Mouse (Mus musculus) liver, embryonic 16.5 days (tissue): Measurements from ENCODE around the gene Apoa2. TPM values are rescaled to one million over a fixed set of nuclear protein-coding genes. Genes with fewer than 3 reads are reported as not detected.

Source experiments
- ATAC-seq: fragments of 200-750 bp; cut with Nextera tagmentation; 2 replicates; pipeline ENCODE4 v1.8.0; 2017; ENCODE audit warnings: low read depth, mild to moderate bottlenecking, moderate number of reproducible peaks, moderate library complexity
- H3K27ac ChIP-seq: fragments of 300-500 bp; sonication (generic); 2 replicates; pipeline ENCODE4 v1.5.1; 2014; ENCODE audit warnings: mild to moderate bottlenecking, low read length
- H3K27me3 ChIP-seq: fragments of 300-500 bp; sonication (generic); 2 replicates; pipeline ENCODE4 v1.6.1; 2014; ENCODE audit warnings: low read depth, low read length, mixed read lengths; ENCODE audit not compliant: control insufficient read depth, insufficient read depth
- H3K36me3 ChIP-seq: fragments of 300-500 bp; sonication (generic); 2 replicates; pipeline ENCODE4 v1.6.1; 2014; ENCODE audit warnings: mild to moderate bottlenecking; ENCODE audit not compliant: control insufficient read depth, insufficient read depth
- H3K4me1 ChIP-seq: fragments of 300-500 bp; sonication (generic); 2 replicates; pipeline ENCODE4 v1.6.1; 2014; ENCODE audit warnings: low read depth, low read length, mixed read lengths; ENCODE audit not compliant: control insufficient read depth
- H3K4me2 ChIP-seq: fragments of 300-500 bp; sonication (generic); 2 replicates; pipeline ENCODE4 v1.6.1; 2014; ENCODE audit warnings: low read depth, low read length, mixed read lengths
- H3K4me3 ChIP-seq: fragments of 300-500 bp; sonication (generic); 2 replicates; pipeline ENCODE4 v1.5.1; 2014; ENCODE audit warnings: low read depth, mild to moderate bottlenecking, low read length
- H3K9ac ChIP-seq: fragments of 300-500 bp; sonication (generic); 2 replicates; pipeline ENCODE4 v1.6.1; 2014; ENCODE audit warnings: low read depth, low read length
- H3K9me3 ChIP-seq: fragments of 300-500 bp; sonication (generic); replicated peaks from 2 replicates; pipeline ENCODE4 v1.6.1; 2016; ENCODE audit warnings: low read length; ENCODE audit not compliant: control insufficient read depth
- WGBS: fragments of 180-500 bp; shearing (Covaris S2); extraction: QIAGEN DNeasy Blood & Tissue Kit; methylation state at CpG from one replicate; pipeline ENCODE4 v1.1.7; 2014; ENCODE audit not compliant: insufficient replicate concordance; 5-methylcytosine and 5-hydroxymethylcytosine counted together
- polyA plus RNA-seq: library from polyadenylated mRNA; unstranded; fragments of >200 nt; fragmentation: Nextera tagmentation; extraction: Ambion mirVana; gene quantifications from 2 replicates; pipeline ENCODE4 v1.2.1, GENCODE M21; 2015

Gene Apoa2
- polyA plus RNA-seq: 8,709 and 8,864 TPM in 2 replicates

DNA sequence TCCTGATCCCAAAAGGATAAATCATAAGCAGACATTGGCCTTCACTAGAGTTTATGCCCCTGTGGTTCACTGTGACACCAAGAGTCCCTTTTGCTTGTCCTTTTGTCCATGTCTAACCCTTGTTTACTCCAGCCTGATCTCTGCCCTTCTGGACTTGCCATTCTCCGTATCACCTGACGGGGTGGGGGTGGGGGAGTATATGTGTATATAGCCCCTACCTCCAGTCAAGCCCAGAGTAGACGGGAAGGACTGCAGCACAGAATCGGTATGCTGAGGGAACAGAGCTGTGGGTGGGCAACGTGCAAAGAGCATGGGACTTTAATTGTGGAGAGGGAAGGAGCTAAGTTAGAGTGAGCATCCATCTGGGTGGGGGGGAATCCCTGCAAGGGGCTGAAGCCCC lies at the start of gene Apoa2:
TSS of gene Apoa2 (plus strand) at position 198 of the 400 bp plus-strand sequence.
- Histone ChIP-seq H3K4me1 (peaks cover 19% of the 10 kb centered on the region), H3K4me3 (peak within 1 kb of the TSS; percentile 51), H3K36me3 (no peaks in the 10 kb centered on the region), H3K9ac (peak within 1 kb of the TSS; percentile 32), H3K27ac (peak within 1 kb of the TSS; percentile 79), H3K4me2 (peak within 1 kb of the TSS; percentile 38; the same call in 1 of the 2 replicates), H3K27me3 (no peaks in the 10 kb centered on the region), H3K9me3 (no peaks in the 10 kb centered on the region)
- WGBS: 69% methylated on average over 5 of the region's 5 CpGs
- ATAC-seq: peak; percentile 24

- H3K27me3 ChIP-seq: no peaks in the 10 kb centered on the region
- H3K27ac ChIP-seq: no peak overlapping the region
- no peak overlapping the region for H3K4me2 ChIP-seq
- H3K4me1 ChIP-seq: no peaks in the 10 kb centered on the region
- H3K36me3 ChIP-seq: no peaks in the 10 kb centered on the region
- ATAC-seq: no peak
- no peaks in the 10 kb centered on the region for H3K9me3 ChIP-seq
- H3K4me3 ChIP-seq: no peak overlapping the region
- H3K9ac ChIP-seq: no peak overlapping the region
- whole genome bisulfite sequencing: 66% methylated on average over 5 of the region's 5 CpGs
Measured at GRCm38 (mm10) chr1:171179487-171180171, 45.2 kb upstream of the Apoa2 start.

DNA sequence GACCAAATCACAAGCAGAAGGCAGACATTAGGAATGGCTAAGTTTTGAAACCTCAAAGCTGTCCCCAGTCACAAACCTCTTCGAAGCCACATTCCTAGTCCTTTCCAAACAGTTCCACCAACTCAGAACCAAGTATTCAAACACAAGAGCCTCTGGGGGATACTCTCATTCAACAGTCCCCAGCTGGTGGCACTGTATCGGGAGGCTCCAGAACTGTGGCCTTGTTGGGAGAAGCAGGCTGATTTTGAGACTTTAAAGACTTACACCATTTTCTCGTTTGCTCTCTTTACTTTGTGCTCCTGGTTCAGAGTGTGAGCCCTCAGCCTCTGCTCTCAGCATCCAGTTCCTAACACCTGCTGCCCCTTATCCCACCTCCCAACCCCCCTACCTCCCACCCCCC lies 41.8 kb upstream of the Apoa2 start:
- ATAC-seq: no peak
- H3K27me3 ChIP-seq: no peaks in the 10 kb centered on the region

DNA sequence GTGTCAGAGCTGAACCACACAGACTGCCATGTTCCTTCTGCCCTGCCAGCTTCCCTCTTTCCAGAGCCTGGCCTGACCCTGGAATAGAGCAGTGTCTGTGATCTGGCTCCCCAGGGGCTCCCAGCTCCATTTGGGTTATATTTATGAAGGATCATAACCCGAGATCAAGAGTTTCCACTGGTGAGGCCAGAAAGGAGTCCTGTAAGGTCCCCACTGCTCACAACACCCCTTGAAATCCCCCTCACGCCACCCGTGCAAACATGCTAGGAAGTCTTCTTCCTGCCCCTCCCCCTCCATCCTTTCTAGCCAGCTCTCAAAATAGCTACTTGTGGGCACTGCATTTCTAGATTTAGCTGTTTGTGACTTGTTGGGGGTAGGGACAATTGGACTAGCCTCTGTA lies 41.2 kb upstream of the Apoa2 start:
- H3K4me1 ChIP-seq: no peaks in the 10 kb centered on the region
- H3K27ac ChIP-seq: no peak overlapping the region
- H3K9ac ChIP-seq: no peak overlapping the region
- H3K4me3 ChIP-seq: no peak overlapping the region
- no peaks in the 10 kb centered on the region for H3K36me3 ChIP-seq
- no peaks in the 10 kb centered on the region for H3K9me3 ChIP-seq
- no peaks in the 10 kb centered on the region for H3K27me3 ChIP-seq
- 29% methylated on average over 3 of the region's 3 CpGs for WGBS
- H3K4me2 ChIP-seq: no peak overlapping the region
- ATAC-seq: no peak

More for the DNA sequence above, 41.8 kb upstream of the Apoa2 start:
- H3K27ac ChIP-seq: no peak overlapping the region
- WGBS: 71% methylated on average over 3 of the region's 3 CpGs
- no peak overlapping the region for H3K4me3 ChIP-seq
- no peaks in the 10 kb centered on the region for H3K4me1 ChIP-seq
- no peaks in the 10 kb centered on the region for H3K36me3 ChIP-seq
- H3K9ac ChIP-seq: no peak overlapping the region
- H3K4me2 ChIP-seq: no peak overlapping the region
- no peaks in the 10 kb centered on the region for H3K9me3 ChIP-seq

- Histone ChIP-seq H3K4me3 (no peak overlapping the region), H3K27ac (no peak overlapping the region), H3K36me3 (no peaks in the 10 kb centered on the region), H3K4me2 (no peak overlapping the region), H3K9me3 (no peaks in the 10 kb centered on the region), H3K27me3 (no peaks in the 10 kb centered on the region), H3K4me1 (no peaks in the 10 kb centered on the region), H3K9ac (no peak overlapping the region)
- 20% methylated on average over 7 of the region's 7 CpGs for WGBS
- ATAC-seq: no peak
Measured at GRCm38 (mm10) chr1:171184314-171184713, 40.5 kb upstream of the Apoa2 start.

GRCm38 (mm10) chr1:171185655-171186054 lies 39.2 kb upstream of the Apoa2 start:
- H3K9ac ChIP-seq: no peak overlapping the region
- H3K27me3 ChIP-seq: no peaks in the 10 kb centered on the region
- no peaks in the 10 kb centered on the region for H3K9me3 ChIP-seq
- H3K27ac ChIP-seq: no peak overlapping the region
- no peaks in the 10 kb centered on the region for H3K4me1 ChIP-seq
- H3K4me3 ChIP-seq: no peak overlapping the region
- WGBS: 71% methylated on average over 8 of the region's 8 CpGs
- ATAC-seq: no peak
- H3K4me2 ChIP-seq: no peak overlapping the region
- H3K36me3 ChIP-seq: no peaks in the 10 kb centered on the region

GRCm38 (mm10) chr1:171187851-171188700 lies 36.8 kb upstream of the Apoa2 start:
- no peak overlapping the region for H3K9ac ChIP-seq
- 31% methylated on average over 13 of the region's 13 CpGs for WGBS
- peaks cover 11% of the 10 kb centered on the region for H3K27me3 ChIP-seq
- H3K27ac ChIP-seq: no peak overlapping the region
- ATAC-seq: no peak
- H3K4me3 ChIP-seq: no peak overlapping the region
- no peaks in the 10 kb centered on the region for H3K4me1 ChIP-seq
- H3K9me3 ChIP-seq: no peaks in the 10 kb centered on the region
- H3K36me3 ChIP-seq: no peaks in the 10 kb centered on the region
- no peak overlapping the region for H3K4me2 ChIP-seq

DNA sequence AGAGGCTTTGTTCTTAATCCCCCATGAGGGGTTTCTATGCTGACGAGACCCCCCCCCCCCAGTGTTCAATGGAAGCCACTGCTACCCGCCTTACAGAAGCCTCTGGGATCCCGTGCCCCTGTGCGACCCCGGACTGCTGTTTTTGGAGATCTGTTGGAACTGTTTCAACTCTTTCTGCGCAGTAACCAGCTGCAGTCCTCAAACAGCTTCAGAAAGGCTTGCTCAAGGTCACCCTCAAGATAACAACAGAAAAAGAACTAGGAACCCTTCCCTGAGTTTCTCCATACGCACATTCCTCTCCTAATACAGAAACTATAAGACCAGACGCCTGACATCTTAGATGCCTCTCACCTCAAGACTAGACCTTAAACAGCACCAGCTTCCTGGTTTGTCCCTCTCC lies 35.8 kb upstream of the Apoa2 start:
- ATAC-seq: no peak
- WGBS: 42% methylated on average over 8 of the region's 8 CpGs
- H3K4me3 ChIP-seq: no peak overlapping the region
- no peaks in the 10 kb centered on the region for H3K4me1 ChIP-seq
- H3K27ac ChIP-seq: no peak overlapping the region
- H3K4me2 ChIP-seq: no peak overlapping the region
- no peak overlapping the region for H3K9ac ChIP-seq
- no peaks in the 10 kb centered on the region for H3K36me3 ChIP-seq
- H3K27me3 ChIP-seq: peaks cover 21% of the 10 kb centered on the region
- no peaks in the 10 kb centered on the region for H3K9me3 ChIP-seq
